Mouse (Mus musculus): Measurements from ENCODE around the gene Cacnb4.

The Cacnb4 gene

GRCm38 (mm10) chr2:52424747-52425522 is 251.7 kb downstream of the Cacnb4 start, which contains the start of gene Arl5a:
Gene Arl5a, minus strand, starts transcription at chr2:52424901.
- in situ Hi-C loops (cut with MboI, MseI): no loop called here

GRCm38 (mm10) chr2:52424248-52424728 is 252.3 kb downstream of the Cacnb4 start:
- in situ Hi-C loops (cut with MboI, MseI): no loop called here

- in situ Hi-C loops (cut with MboI, MseI): no loop called here
Measured at GRCm38 (mm10) chr2:52423611-52424247, 252.9 kb downstream of the Cacnb4 start.

GRCm38 (mm10) chr2:52422871-52423610 is 253.6 kb downstream of the Cacnb4 start:
- in situ Hi-C loops (cut with MboI, MseI): no loop called here

GRCm38 (mm10) chr2:52421197-52421596 is 255.4 kb downstream of the Cacnb4 start:
- in situ Hi-C loops (cut with MboI, MseI): no loop called here

GRCm38 (mm10) chr2:52420001-52420710 is 256.5 kb downstream of the Cacnb4 start:
- in situ Hi-C loops (cut with MboI, MseI): no loop called here

- in situ Hi-C loops (cut with MboI, MseI): loop anchor here (5.0 kb wide), 1 partner anchor 117 kb away; no protein-coding TSS in a partner anchor
Measured at GRCm38 (mm10) chr2:52419295-52419694, 257.3 kb downstream of the Cacnb4 start.

- in situ Hi-C loops (cut with MboI, MseI): loop anchor here (5.0 kb wide), 1 partner anchor 35 kb away; the partner anchor contains the start of gene Neb
Measured at GRCm38 (mm10) chr2:52412524-52413037, 264.1 kb downstream of the Cacnb4 start.

GRCm38 (mm10) chr2:52406480-52406879 is 270.2 kb downstream of the Cacnb4 start:
- in situ Hi-C loops (cut with MboI, MseI): no loop called here

GRCm38 (mm10) chr2:52405238-52405637 is 271.4 kb downstream of the Cacnb4 start:
- in situ Hi-C loops (cut with MboI, MseI): no loop called here

GRCm38 (mm10) chr2:52394529-52394928 is 282.1 kb downstream of the Cacnb4 start:
- in situ Hi-C loops (cut with MboI, MseI): no loop called here

GRCm38 (mm10) chr2:52390415-52390975 is 286.1 kb downstream of the Cacnb4 start:
- in situ Hi-C loops (cut with MboI, MseI): no loop called here

GRCm38 (mm10) chr2:52389975-52390374 is 286.7 kb downstream of the Cacnb4 start:
- in situ Hi-C loops (cut with MboI, MseI): no loop called here

- in situ Hi-C loops (cut with MboI, MseI): no loop called here
Measured at GRCm38 (mm10) chr2:52386451-52386850, 290.2 kb downstream of the Cacnb4 start.

GRCm38 (mm10) chr2:52386037-52386436 is 290.6 kb downstream of the Cacnb4 start:
- in situ Hi-C loops (cut with MboI, MseI): no loop called here

- in situ Hi-C loops (cut with MboI, MseI): loop anchor here (5.0 kb wide), 1 partner anchor 33 kb away; no protein-coding TSS in a partner anchor
Measured at GRCm38 (mm10) chr2:52378848-52379261, 297.8 kb downstream of the Cacnb4 start.

GRCm38 (mm10) chr2:52378448-52378804 is 298.2 kb downstream of the Cacnb4 start, which contains the start of gene Neb:
Gene Neb, minus strand, starts transcription at chr2:52378474.
- in situ Hi-C loops (cut with MboI, MseI): loop anchor here (5.0 kb wide), 1 partner anchor 34 kb away; no protein-coding TSS in a partner anchor

Data from regulatory T cell (primary cell).